Mouse (Mus musculus) activated CD4-positive, CD25-positive, alpha-beta regulatory T cell (primary cell): Measurements from ENCODE around the gene Ubap1l. TPM values are rescaled to one million over a fixed set of nuclear protein-coding genes. Genes with fewer than 3 reads are reported as not detected.

Source experiments
- polyA plus RNA-seq, 2 experiments: library from polyadenylated mRNA; unstranded; fragments of 100-300 nt; shearing (Covaris generic); gene quantifications; one replicate each; pipeline ENCODE4 v1.2.1; 2017

The Ubap1l gene
- polyA plus RNA-seq, result under 1 TPM in 1 of 2 experiments, not detected in 1; 0.12 TPM

GRCm38 (mm10) chr9:65360641-65361448 lies at the start of gene Ubap1l:
Ubap1l (plus strand) TSS chr9:65361041.

DNA sequence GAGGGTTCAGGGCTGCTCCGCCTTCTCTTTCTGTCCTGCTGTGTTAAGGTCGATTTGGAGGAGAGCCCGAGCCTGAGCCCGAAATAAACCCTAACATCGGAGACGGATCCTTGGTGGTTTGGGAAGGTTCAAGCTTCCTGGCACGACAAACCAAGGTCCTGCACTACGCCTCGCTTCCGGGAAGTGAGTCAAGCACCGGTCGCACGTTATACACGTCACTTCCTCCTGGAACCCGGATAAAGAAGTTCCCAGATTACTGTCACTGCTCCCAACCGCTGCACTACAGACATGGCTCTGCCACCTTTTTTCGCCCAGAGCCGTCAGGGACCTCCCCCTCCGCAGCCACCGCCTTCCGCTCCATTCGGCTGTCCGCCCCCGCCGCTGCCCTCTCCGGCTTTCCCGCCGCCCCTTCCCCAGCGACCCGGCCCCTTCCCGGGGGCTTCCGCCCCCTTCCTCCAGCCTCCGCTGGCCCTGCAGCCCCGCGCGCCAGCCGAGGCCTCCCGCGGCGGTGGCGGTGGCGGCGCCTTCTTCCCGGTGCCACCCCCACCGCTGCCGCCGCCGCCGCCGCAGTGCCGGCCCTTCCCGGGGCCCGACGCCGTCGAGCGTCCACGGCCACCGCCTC lies 14.9 kb upstream of the Ubap1l start, which contains the start of gene Pdcd7:
Pdcd7 (plus strand) TSS at position 251 of the 622 bp plus-strand sequence.

DNA sequence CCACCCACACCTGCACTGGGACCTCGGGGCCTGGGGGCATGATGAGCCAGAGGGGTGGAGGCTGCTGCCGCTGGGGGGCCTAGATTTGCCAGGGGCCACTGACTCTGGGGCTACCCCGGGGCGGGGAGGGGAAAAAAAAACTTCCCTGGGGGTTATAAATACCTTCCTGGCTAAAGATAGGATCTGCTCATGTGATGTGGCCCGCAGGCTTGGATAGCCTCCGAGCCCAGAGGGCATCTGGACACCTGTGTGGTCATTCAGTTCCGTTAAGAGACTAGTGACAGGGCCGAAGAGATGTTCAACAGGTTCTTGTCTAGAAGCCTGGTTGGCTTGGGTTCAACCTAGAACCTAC lies 30.7 kb downstream of the Ubap1l start, which contains the start of gene Kbtbd13:
Kbtbd13 (minus strand) TSS at position 40 of the 352 bp plus-strand sequence.

GRCm38 (mm10) chr9:65398279-65398678 lies 37.4 kb downstream of the Ubap1l start, which contains the start of gene Rasl12:
Rasl12 (plus strand) TSS chr9:65398506.

DNA sequence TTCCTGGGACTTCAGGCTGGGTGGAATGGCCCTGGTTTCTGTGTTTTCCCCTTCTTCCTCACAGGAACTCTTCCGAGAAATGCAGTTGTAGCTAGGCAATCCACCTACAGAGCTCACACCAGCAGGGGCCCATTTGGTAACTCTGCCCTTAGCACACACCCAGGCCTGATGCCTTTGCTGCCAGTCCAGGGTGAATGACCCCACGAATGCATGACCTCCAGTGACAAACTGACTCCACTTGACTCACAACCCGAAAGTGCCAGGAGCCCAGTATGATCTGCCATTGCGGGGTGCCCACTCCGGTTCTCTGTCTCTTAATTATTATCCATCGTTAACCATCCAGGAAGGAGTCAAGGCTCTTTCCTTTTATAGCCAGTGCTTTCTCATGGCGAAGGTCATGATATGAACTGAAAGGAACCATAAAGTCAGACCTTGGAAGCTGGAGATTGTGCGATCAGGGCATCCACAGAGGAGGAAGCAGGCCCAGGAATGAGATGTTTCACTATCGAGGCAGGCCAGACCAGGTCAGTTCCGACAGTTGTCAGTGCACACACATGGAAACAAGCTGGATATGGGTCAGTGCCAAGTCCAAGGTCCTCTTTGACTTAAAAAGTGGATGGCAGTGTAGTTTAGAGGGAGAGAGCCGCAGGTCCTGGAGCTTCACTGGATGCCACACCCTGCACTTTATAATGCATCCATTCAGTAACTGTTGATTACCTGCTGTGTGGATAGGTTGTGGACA lies 62.1 kb downstream of the Ubap1l start, which contains the start of gene Slc51b:
Slc51b (minus strand) TSS at position 196 of the 742 bp plus-strand sequence.

Other genes starting within 250 kb of the Ubap1l start
- under 1 TPM in 1 of 2 experiments, not detected in 1; 0.07 TPM for gene Igdcc3, start 219.9 kb upstream of the Ubap1l start, polyA plus RNA-seq
- 1 to 10 TPM; 7.8 to 9.6 TPM for gene Parp16, start 165.7 kb upstream of the Ubap1l start, polyA plus RNA-seq
- gene Cilp, start 95.9 kb upstream of the Ubap1l start, polyA plus RNA-seq, result under 1 TPM in 1 of 2 experiments, not detected in 1; 0.36 TPM
- 10 to 100 TPM; 45.4 to 46.4 TPM for gene Clpx, start 66.8 kb upstream of the Ubap1l start, polyA plus RNA-seq
- 10 to 100 TPM; 30.2 to 35.3 TPM for gene Pdcd7, start 14.9 kb upstream of the Ubap1l start, polyA plus RNA-seq
- gene Kbtbd13, start 30.6 kb downstream of the Ubap1l start, polyA plus RNA-seq, result not detected
- not detected for gene Rasl12, start 37.5 kb downstream of the Ubap1l start, polyA plus RNA-seq
- not detected for gene Slc51b, start 61.9 kb downstream of the Ubap1l start, polyA plus RNA-seq
- 10 to 100 TPM; 33.0 to 37.9 TPM for gene Mtfmt, start 74.7 kb downstream of the Ubap1l start, polyA plus RNA-seq
- 100 to 1,000 TPM; 120 to 122 TPM for gene Spg21, start 99.9 kb downstream of the Ubap1l start, polyA plus RNA-seq
- under 1 TPM in 1 of 2 experiments, not detected in 1; 0.39 TPM for gene Ankdd1a, start 159.2 kb downstream of the Ubap1l start, polyA plus RNA-seq
- 10 to 100 TPM; 36.7 to 88.6 TPM for gene Plekho2, start 219.0 kb downstream of the Ubap1l start, polyA plus RNA-seq
- 1 to 10 TPM; 1.1 to 1.9 TPM for gene Pif1, start 226.1 kb downstream of the Ubap1l start, polyA plus RNA-seq